Mouse (Mus musculus) CD4-positive, CD25-positive, alpha-beta regulatory T cell, adult 4 months (primary cell): ENCODE results near the gene Rbm46. TPM values are rescaled to one million over a fixed set of nuclear protein-coding genes. Genes with fewer than 3 reads are reported as not detected.

Experiments
- ATAC-seq: one replicate; pipeline ENCODE4 v1.8.0; 2017
- polyA plus RNA-seq, 2 experiments: library from polyadenylated mRNA; unstranded; fragments of 100-300 nt; shearing (Covaris generic); gene quantifications; one replicate each; pipeline ENCODE4 v1.2.1; 2017

The Rbm46 gene
- polyA plus RNA-seq: not detected

GRCm38 (mm10) chr3:82876372-82876739 lies at the start of gene Rbm46:
Gene Rbm46 (minus strand): TSS chr3:82876483.
- ATAC-seq: no peak

GRCm38 (mm10) chr3:82915632-82916031 lies 39.3 kb upstream of the Rbm46 start:
- ATAC-seq: no peak

- ATAC-seq: no peak
Measured at GRCm38 (mm10) chr3:82908671-82909070, 32.4 kb upstream of the Rbm46 start.

GRCm38 (mm10) chr3:82904211-82904908 lies 28.1 kb upstream of the Rbm46 start:
- ATAC-seq: no peak

- no peak for ATAC-seq
Measured at GRCm38 (mm10) chr3:82903613-82904205, 27.4 kb upstream of the Rbm46 start, which contains the start of gene Lrat. Gene Lrat (minus strand): TSS chr3:82903973.

GRCm38 (mm10) chr3:82902757-82903612 lies 26.7 kb upstream of the Rbm46 start:
- ATAC-seq: no peak

- no peak for ATAC-seq
Measured at GRCm38 (mm10) chr3:82888842-82889241, 12.6 kb upstream of the Rbm46 start.

- ATAC-seq: no peak
Measured at GRCm38 (mm10) chr3:82877258-82877657, 975 bp upstream of the Rbm46 start.

GRCm38 (mm10) chr3:82875671-82876371 lies 462 bp downstream of the Rbm46 start:
- ATAC-seq: no peak

- no peak for ATAC-seq
Measured at GRCm38 (mm10) chr3:82857414-82858077, 18.7 kb downstream of the Rbm46 start.

- ATAC-seq: no peak
Measured at GRCm38 (mm10) chr3:82825165-82825564, 51.1 kb downstream of the Rbm46 start.

GRCm38 (mm10) chr3:82811851-82812250 lies 64.4 kb downstream of the Rbm46 start:
- no peak for ATAC-seq

- no peak for ATAC-seq
Measured at GRCm38 (mm10) chr3:82810334-82811120, 65.8 kb downstream of the Rbm46 start.

- ATAC-seq: no peak
Measured at GRCm38 (mm10) chr3:82809769-82810168, 66.5 kb downstream of the Rbm46 start.

GRCm38 (mm10) chr3:82808323-82808911 lies 67.9 kb downstream of the Rbm46 start:
- ATAC-seq: no peak

- no peak for ATAC-seq
Measured at GRCm38 (mm10) chr3:82805291-82805690, 71.0 kb downstream of the Rbm46 start.

GRCm38 (mm10) chr3:82800470-82800843 lies 75.8 kb downstream of the Rbm46 start:
- ATAC-seq: no peak

- no peak for ATAC-seq
Measured at GRCm38 (mm10) chr3:82799735-82800469, 76.4 kb downstream of the Rbm46 start.

- ATAC-seq: no peak
Measured at GRCm38 (mm10) chr3:82793656-82794055, 82.6 kb downstream of the Rbm46 start.

- no peak for ATAC-seq
Measured at GRCm38 (mm10) chr3:82791663-82792062, 84.6 kb downstream of the Rbm46 start.
